Mouse (Mus musculus) frontal cortex, postnatal 10 days (tissue): ENCODE data around the gene Bach2.

Experiments used
- DNase-seq, 2 experiments: peaks; one replicate each; pipeline ENCODE4 v3.0.0; 2022; ENCODE audit warnings: low spot score in 2 of 2, mixed read lengths in 1 of 2

Bach2 gene

GRCm38 (mm10) chr4:32293686-32294265 lies 55.2 kb downstream of the Bach2 start:
- no peak for DNase-seq

DNA sequence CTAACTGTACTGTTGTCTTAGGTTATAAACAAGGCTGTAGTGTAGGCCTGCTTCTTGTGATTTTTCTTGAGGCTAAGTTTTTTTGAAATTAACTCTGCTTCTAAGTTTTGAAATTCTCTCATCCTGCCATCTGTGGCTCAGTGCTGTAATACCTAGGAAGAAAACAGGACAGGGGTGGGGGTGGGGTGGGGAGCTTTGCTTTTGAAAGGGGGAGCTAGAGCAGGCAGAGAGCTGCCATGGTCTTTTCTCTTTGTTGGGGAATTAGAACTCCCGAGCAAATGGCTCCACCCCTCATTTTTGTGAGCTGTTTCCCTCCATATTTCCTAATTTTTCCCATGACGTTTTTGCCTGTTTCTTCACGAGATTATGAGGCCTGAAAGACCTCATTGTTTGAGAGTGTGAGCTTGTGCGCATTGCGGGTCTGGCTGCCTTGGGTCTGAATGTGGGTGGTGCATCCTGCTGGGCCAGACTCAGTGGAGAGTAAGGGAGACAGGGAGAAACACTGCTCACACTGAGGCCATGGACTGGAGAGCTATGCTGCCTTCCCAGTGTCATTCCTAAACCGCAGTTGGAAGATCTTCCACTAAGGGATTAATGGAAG lies 58.6 kb downstream of the Bach2 start:
- DNase-seq = no peak

DNA sequence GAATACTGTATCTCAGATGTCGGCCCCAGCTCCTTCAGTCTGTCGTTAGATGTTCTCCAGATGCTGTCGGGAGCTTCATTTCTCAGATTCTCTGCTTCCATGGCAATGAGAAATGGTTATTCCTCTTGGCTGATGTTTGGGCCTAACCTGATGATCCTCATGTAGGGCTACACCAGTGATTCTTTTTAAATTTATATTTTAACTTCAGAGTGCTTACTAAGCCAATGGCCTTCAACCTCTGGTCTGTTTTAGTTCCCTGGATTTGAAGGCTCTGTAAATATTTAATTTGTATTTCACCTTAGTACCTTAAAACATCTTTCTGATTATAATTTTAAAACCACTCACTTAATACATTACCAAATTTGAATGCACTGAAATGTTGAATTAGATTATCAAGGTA lies 60.6 kb downstream of the Bach2 start:
- DNase-seq = no peak

DNA sequence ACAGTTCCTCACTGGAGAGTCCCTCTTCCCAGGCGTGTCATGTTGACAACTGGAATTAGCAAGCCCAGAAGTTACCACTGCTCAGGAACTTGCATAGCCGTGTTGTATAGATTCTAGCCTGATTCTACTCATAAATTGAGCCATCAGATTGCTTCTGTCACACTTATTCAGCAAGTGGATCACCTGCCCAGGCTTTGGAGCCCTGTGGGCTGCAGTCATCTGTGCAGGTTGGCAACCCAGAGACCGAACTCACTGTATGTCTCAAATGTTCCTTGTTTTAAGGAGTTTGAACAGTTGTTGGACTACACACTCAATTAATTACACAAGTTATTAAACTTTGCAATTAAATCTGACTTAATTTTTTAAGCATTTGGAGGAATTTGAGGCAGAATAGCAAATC lies 61.4 kb downstream of the Bach2 start:
- no peak for DNase-seq

- no peak for DNase-seq
Observed at GRCm38 (mm10) chr4:32302668-32303067, 64.1 kb downstream of the Bach2 start.

DNA sequence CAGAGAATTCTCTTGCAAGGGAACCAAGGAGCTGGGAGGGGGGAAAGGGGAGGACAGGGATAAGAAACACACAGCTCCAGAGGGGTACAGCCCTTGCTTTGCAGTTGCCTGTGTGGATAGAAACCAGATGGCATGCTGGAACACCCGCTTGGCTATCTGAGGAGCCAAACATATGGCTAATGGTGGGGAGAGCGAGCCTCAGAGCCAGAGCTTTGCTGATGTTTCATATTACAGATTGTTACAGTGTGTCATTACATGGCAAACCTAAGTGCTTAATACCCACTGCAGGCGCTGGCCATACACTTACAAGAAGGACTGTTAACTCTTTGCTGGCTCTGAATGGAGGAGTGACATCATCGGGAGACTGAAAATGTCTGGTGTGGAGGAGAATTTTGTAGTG lies 64.5 kb downstream of the Bach2 start:
- DNase-seq = peak in 1 of 2 experiments; percentile 32

- DNase-seq = peak; percentile 87
Observed at GRCm38 (mm10) chr4:32303674-32304073, 65.1 kb downstream of the Bach2 start.

- no peak for DNase-seq
Observed at GRCm38 (mm10) chr4:32304221-32304703, 65.7 kb downstream of the Bach2 start.

DNA sequence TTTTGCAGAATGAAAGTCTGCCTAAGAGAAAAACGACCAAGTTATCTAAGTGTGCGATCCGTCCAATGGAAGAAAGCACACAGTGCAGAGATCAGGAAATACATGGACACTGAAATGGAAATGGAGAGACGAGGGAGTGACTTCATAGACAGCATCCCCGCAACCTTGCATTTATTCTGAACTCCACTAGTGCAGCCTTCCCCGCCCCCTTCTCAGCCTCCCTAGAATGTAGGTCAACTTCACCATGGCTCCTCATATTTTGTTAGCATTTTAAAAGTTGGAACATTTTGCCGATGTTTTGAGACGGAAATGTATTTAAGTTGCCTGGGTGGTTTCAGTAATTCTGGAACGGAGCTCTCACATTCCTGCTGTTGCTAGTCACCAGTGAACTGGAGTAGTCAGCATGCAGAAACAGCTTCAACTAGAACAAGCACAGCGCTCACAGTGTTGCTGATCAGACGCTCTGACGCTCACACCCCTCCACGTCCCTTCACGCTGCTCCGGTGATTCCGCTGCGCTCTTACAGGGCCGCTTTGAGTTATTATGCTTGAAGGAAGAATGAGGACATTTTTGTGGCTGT lies 66.5 kb downstream of the Bach2 start:
- no peak for DNase-seq

DNA sequence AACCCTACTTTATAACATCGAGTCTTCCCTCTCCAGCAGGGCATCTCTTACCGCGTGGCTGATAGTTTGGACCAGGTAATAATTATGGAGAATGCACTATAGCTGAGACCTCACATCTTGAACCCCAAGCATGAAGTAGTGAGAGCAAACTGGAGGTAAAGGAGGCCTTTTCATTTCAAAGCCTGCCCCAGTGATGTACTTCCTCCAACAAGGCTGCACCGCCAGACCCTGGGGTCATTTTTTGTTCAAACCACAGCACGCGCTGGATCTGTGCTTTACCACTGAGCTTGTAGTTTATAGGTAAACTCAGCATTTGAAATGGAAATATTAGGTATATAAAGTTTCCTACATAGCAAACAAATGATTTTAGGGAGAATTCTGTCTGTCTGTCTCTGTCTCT lies 67.1 kb downstream of the Bach2 start:
- no peak for DNase-seq

DNA sequence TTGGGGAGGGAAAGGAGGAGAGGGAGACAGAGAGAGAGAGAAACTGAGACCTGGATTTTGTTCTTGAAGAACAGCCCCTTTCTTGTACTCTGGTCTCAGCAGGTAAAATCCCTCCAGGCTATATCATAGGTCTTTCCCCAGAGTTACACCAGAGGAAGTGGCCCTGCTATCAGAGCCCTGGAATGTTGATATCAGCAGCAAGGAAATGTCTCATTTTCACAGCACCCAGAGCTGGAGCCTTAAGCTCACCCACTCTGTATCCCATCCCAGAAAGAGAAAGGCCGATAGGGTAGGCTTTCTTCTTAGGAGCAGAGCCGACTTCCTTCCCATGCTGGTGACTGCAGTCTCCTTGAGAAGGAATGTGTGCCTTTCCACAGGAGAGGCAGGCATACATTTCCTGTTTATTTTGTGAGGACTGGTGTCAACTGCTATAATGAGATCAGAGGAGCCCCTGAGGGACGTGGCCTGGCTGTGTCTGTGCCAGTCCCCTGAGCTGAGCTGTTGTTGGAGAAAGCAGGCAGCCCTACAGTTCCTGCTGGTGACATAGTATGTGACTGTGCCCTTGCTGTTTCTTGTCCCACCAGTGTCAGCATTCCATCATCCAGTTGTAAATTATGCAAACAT lies 67.7 kb downstream of the Bach2 start:
- DNase-seq = no peak

GRCm38 (mm10) chr4:32307215-32307614 lies 68.6 kb downstream of the Bach2 start:
- DNase-seq = no peak

DNA sequence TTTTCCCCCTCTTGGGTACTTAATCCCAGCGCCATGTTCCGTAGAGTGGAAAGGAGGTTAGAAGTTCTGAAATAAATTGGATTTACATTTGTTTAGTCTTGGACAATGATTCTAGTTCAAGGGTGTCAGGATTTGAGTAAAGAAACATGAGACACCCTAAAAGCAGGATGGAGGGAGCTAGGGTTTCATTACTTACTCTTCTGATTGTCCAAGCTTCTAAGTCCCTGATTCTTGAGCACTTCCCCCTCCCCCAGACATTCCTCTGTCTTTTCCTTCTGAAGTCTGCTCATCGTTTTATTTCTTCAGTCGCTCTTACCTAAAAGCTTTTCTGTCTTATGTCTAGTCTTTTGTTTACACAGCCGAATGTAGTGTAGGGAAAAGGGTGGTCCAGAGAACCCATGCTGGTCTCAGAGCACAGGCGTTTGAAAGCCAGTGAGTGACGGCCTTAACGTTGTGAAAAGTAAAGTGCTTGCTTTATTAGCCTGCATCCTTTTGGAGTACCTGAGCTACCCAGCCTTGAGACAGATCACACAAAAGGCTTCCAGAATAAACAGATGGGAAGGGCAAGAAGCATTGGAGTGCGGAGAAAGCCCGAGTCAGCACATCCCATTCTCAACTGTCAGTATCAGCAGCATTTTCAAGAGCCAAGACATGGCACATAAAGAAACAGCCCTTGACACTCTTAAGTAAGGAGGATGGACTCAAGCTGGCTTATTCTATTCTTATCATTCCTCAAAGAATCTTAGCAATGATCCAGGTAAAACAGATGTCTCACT lies 73.8 kb downstream of the Bach2 start:
- DNase-seq = no peak

DNA sequence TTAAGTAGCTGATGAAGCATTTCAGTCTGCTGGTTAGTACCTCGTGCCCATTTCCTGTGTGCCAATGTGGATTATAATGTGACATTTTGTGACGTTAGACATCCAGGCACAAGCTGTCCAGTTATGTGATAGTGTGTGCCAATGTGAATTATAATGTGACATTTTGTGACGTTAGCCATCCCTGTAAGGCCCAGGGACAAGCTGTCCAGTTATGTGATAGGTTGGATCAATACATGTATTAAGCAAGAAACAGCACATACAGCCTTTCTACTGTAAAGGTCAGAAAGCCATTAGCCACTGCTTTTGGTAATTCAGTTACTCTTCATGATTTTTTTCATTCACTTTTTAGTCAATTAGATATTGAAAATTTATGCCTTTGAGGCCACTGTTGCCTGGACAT lies 76.3 kb downstream of the Bach2 start:
- DNase-seq = no peak

GRCm38 (mm10) chr4:32318608-32319007 lies 80.0 kb downstream of the Bach2 start:
- no peak for DNase-seq

GRCm38 (mm10) chr4:32319327-32319726 lies 80.7 kb downstream of the Bach2 start:
- no peak for DNase-seq

DNA sequence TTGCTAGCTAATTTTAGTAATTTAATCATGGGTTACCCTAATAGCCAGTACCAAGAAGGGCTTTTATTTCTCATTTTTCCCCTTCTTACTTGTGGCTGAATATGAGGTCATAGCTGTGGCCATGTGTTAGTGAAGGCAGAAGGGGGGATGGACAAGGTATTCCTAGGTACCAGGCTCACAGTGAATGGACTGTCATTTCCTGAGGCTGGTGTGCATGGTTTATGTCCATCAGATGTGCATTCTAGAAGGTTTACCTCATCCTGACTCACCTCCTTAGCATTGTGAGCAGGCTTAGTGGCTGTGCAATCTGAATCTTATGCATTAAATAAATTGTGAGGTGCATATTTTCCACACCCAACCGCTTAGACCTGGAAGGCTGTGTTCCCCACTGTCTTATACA lies 81.4 kb downstream of the Bach2 start:
- no peak for DNase-seq

GRCm38 (mm10) chr4:32324111-32324510 lies 85.5 kb downstream of the Bach2 start:
- no peak for DNase-seq

DNA sequence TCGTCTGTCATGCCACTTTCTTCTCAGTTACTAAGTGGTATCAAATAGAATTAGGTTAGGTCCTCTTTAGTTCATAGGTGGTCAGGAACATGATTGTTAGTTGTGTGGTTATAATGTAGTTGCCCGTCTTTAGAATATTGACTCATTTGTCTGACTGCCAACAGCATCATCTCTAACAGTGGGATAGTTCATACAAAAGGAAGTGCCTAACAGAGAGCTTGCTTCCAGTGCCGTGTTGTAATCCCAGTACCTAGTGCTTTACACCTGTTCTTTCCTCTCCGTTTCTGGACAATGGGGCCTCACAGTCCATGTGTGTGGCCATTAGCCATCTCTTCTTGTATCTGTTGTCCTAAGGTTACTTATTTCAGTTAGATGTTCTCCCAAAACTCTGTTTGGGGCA lies 86.4 kb downstream of the Bach2 start:
- no peak for DNase-seq

GRCm38 (mm10) chr4:32325596-32325995 lies 87.0 kb downstream of the Bach2 start:
- DNase-seq = no peak

DNA sequence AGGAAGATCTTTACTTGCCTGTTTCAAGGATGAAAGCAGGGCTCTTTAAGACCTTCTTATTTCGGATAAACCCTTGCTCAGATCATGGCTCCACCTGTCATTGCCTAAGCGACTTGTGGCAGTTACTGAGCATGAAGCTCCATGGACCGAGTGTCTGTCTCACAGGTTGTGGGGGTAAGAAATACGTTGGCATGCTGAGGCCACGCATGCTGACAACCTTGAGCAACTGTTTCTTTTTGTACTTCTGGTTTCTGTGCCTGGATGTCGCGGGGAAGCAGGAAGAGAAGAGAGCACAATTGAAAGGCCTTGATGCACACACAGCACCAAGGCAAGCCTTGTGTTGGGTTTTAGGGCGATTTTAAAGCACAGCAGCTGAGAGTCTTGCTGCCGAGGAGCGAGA lies 87.7 kb downstream of the Bach2 start:
- no peak for DNase-seq

DNA sequence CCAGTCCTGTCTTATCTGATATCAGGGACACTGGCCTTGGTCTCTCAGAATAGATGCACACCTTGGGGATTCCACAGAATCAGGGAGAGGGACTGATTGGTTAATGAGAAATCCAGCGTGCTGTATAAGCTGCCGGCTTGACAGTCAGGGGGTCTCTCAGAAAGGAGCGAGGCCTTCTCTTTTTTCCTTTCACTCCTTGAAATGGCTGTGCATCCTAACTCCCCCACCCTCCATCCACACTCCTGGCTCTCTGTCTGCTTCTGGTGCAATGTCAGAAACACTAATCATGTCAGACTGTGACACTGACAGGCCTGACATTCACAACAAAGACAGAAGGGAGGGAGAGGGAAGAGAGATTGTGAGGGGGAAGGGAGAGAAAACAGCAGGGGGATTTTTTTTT lies 88.3 kb downstream of the Bach2 start:
- DNase-seq = no peak
